Mouse (Mus musculus) left cerebral cortex, postnatal 25 days (tissue): ENCODE measurements around the gene Muc1. TPM values are rescaled to one million over a fixed set of nuclear protein-coding genes. Genes with fewer than 3 reads are reported as not detected.

ENCODE experiments used
- DNase-seq, 2 experiments: peaks; one replicate each; pipeline ENCODE4 v3.0.0; 2022; ENCODE audit warnings: low spot score in 2 of 2, mixed read lengths in 1 of 2
- intact Hi-C: fragments of 180-260 bp; cut with DNase I; formaldehyde crosslinking; loops from one replicate; pipeline ENCODE4 v1.15.1; 2025
- total RNA-seq, 2 experiments: library from RNA; stranded (reverse); gene quantifications; 2 replicates each; pipeline ENCODE4 v1.2.3; 2021

Muc1 gene
- 1 to 10 TPM in 1 of 2 experiments, under 1 TPM in 1; 0.80 to 1.2 TPM for total RNA-seq

- intact Hi-C loops, result loop anchor here (2.0 kb wide), 1 partner anchor 16 kb away; the partner anchor contains the start of gene Krtcap2
These were observed at the start of gene Muc1 for GRCm38 (mm10) chr3:89228836-89229235. Muc1 (plus strand) TSS chr3:89229057.

GRCm38 (mm10) chr3:89181749-89182500 lies 46.9 kb upstream of the Muc1 start:
- DNase-seq, result no peak
- intact Hi-C loops, result no loop called here

More at GRCm38 (mm10) chr3:89228836-89229235, at the start of gene Muc1:
- DNase-seq, result no peak

GRCm38 (mm10) chr3:89182531-89183057 lies 46.3 kb upstream of the Muc1 start:
- DNase-seq, result no peak
- intact Hi-C loops, result no loop called here

- peak; percentile 91 to 97 for DNase-seq
- intact Hi-C loops, result no loop called here
These were observed 45.5 kb upstream of the Muc1 start, which contains the start of gene Fam189b for GRCm38 (mm10) chr3:89183058-89183958. Fam189b (plus strand) TSS chr3:89183143.

GRCm38 (mm10) chr3:89183959-89184315 lies 44.9 kb upstream of the Muc1 start:
- intact Hi-C loops, result no loop called here
- DNase-seq, result no peak

GRCm38 (mm10) chr3:89187197-89187596 lies 41.7 kb upstream of the Muc1 start:
- no peak for DNase-seq
- intact Hi-C loops, result no loop called here

- DNase-seq, result no peak
- intact Hi-C loops, result no loop called here
These were observed 41.0 kb upstream of the Muc1 start for GRCm38 (mm10) chr3:89187690-89188477.

GRCm38 (mm10) chr3:89188478-89188875 lies 40.4 kb upstream of the Muc1 start:
- intact Hi-C loops, result no loop called here
- no peak for DNase-seq

- DNase-seq, result no peak
- intact Hi-C loops, result no loop called here
These were observed 38.4 kb upstream of the Muc1 start for GRCm38 (mm10) chr3:89190436-89190835.

GRCm38 (mm10) chr3:89193351-89193750 lies 35.5 kb upstream of the Muc1 start:
- intact Hi-C loops, result no loop called here
- no peak for DNase-seq

- intact Hi-C loops, result no loop called here
- no peak for DNase-seq
These were observed 35.0 kb upstream of the Muc1 start for GRCm38 (mm10) chr3:89193853-89194252.

GRCm38 (mm10) chr3:89195979-89196877 lies 32.6 kb upstream of the Muc1 start:
- intact Hi-C loops, result no loop called here

GRCm38 (mm10) chr3:89199839-89200238 lies 29.0 kb upstream of the Muc1 start:
- DNase-seq, result no peak
- intact Hi-C loops, result no loop called here

More at GRCm38 (mm10) chr3:89195979-89196877, 32.6 kb upstream of the Muc1 start:
- DNase-seq, result peak; percentile 84 to 93

- intact Hi-C loops, result no loop called here
- DNase-seq, result peak; percentile 88 to 92
These were observed 26.4 kb upstream of the Muc1 start, which contains the start of gene Gba for GRCm38 (mm10) chr3:89202253-89203141. Gba (plus strand) TSS chr3:89202928.

GRCm38 (mm10) chr3:89203142-89203514 lies 25.7 kb upstream of the Muc1 start:
- DNase-seq, result no peak
- intact Hi-C loops, result no loop called here

GRCm38 (mm10) chr3:89206079-89206478 lies 22.8 kb upstream of the Muc1 start:
- intact Hi-C loops, result no loop called here
- no peak for DNase-seq

- DNase-seq, result no peak
- intact Hi-C loops, result no loop called here
These were observed 22.2 kb upstream of the Muc1 start for GRCm38 (mm10) chr3:89206695-89207094.
